Mouse (Mus musculus): ENCODE measurements around the gene Pappa. TPM values are rescaled to one million over a fixed set of nuclear protein-coding genes. Genes with fewer than 3 reads are reported as not detected.

The Pappa gene
- polyA plus RNA-seq (2015; fragmentation: Nextera tagmentation; extraction: Ambion mirVana): 1.7 and 1.9 TPM in 2 replicates

DNA sequence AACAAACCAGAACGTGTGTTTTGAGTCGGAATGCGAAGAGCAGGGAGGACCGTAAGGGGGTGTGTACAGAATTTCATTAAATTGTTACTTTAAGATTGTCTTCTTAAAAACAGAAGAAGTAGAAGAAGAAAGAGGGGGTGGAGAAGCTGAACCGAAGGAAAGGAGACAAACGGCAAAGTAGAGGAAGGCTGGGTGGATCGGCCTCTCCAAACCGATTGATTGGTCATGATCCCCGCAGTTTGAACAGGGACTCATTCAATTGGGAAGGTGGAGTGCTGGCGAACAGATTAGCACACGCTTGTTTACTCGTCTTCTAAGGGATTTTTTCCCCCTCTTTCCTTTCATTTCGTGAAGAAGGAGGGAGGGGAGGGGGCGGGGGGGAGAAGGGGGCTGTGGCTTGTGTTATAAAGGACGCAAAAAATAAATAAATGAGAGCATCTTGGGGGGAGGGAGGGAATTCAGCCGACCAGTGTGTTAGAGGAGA, at the start of gene Pappa:
TSS of gene Pappa (plus strand) at position 434 of the 484 bp plus-strand sequence.
- peak within 1 kb of the TSS; percentile 57 for H3K4me3 ChIP-seq (replicated peaks)
- H3K27ac ChIP-seq (replicated peaks): peak within 1 kb of the TSS; percentile 58
- no peak for ATAC-seq (ENCODE audit: insufficient number of reproducible peaks, low FRiP score, low TSS enrichment, low read depth)
- H3K36me3 ChIP-seq: no peaks in the 10 kb centered on the region
- H3K27me3 ChIP-seq: no peaks in the 10 kb centered on the region
- no peaks in the 10 kb centered on the region for H3K9me3 ChIP-seq (replicated peaks)
- H3K4me1 ChIP-seq: peaks cover 20% of the 10 kb centered on the region
- WGBS: under 1% methylated on average over 16 of the region's 16 CpGs
- peak within 1 kb of the TSS; percentile 42 for H3K9ac ChIP-seq
- peak within 1 kb of the TSS; percentile 93 for H3K4me2 ChIP-seq (replicated peaks)

DNA sequence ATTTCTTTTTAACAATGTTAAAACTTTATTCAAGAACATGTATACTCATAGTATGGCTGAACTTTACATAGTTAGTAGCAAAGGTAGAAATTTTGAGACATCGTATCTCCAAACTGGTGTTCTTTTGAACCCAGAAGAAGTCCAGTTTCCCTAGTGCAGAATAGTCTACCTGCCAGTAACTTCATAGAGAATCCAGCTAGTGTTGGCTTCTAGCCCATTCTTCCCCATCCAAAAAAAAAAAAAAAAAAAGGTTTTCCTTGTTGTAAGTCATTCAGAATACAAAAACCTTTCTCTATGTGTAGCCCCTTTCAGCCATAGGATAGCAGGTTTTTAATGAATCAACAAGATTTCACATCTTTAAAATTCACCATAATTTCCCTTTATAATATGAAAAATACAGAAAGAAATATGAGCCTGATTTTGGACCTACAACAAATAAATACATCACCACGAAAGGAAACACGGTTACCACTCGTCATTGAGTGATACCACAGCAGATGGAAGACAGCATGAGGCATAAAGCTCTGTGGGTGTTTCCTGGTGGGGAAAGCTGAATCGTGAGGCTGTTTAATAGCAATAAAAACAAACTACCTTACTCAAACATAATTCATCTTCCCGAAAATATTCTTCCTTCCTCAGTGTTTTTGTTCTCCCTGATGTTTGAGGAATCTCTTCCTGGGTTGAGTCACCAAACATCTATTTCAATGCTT, 45.9 kb upstream of the Pappa start:
- H3K36me3 ChIP-seq: no peaks in the 10 kb centered on the region
- H3K9ac ChIP-seq: no peak overlapping the region
- no peaks in the 10 kb centered on the region for H3K27me3 ChIP-seq
- WGBS: 88% methylated on average over 6 of the region's 6 CpGs
- H3K4me2 ChIP-seq (replicated peaks): no peak overlapping the region
- H3K4me3 ChIP-seq (replicated peaks): no peak overlapping the region
- H3K9me3 ChIP-seq (replicated peaks): no peaks in the 10 kb centered on the region
- no peak for ATAC-seq (ENCODE audit: insufficient number of reproducible peaks, low FRiP score, low TSS enrichment, low read depth)
- no peak overlapping the region for H3K27ac ChIP-seq (replicated peaks)
- H3K4me1 ChIP-seq: no peaks in the 10 kb centered on the region

DNA sequence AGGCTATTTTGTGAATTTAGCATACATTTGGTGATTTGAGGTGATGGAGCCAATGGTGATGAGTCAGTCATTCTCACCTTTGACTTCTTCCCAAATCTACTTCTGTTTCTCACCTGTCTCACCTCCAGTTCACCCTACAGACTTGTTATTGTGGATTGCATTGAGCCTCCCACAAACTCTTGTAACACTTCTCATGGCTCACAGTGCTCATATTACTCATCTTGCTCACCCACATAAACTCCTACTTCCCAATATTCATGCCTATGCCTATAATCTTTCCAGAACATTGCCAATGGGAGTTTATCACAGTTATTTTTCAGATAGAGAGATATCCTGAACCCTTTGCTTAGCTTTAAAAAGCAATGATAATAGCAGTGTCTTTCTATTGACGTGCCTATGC, 37.1 kb upstream of the Pappa start:
- H3K4me1 ChIP-seq: no peaks in the 10 kb centered on the region
- no peaks in the 10 kb centered on the region for H3K36me3 ChIP-seq
- no peaks in the 10 kb centered on the region for H3K27me3 ChIP-seq
- no peak overlapping the region for H3K4me3 ChIP-seq (replicated peaks)
- no peaks in the 10 kb centered on the region for H3K9me3 ChIP-seq (replicated peaks)
- ATAC-seq (ENCODE audit: insufficient number of reproducible peaks, low FRiP score, low TSS enrichment, low read depth): no peak
- H3K27ac ChIP-seq (replicated peaks): no peak overlapping the region
- no peak overlapping the region for H3K4me2 ChIP-seq (replicated peaks)
- no peak overlapping the region for H3K9ac ChIP-seq
- WGBS: 87% methylated on average over 1 of the region's 1 CpGs

DNA sequence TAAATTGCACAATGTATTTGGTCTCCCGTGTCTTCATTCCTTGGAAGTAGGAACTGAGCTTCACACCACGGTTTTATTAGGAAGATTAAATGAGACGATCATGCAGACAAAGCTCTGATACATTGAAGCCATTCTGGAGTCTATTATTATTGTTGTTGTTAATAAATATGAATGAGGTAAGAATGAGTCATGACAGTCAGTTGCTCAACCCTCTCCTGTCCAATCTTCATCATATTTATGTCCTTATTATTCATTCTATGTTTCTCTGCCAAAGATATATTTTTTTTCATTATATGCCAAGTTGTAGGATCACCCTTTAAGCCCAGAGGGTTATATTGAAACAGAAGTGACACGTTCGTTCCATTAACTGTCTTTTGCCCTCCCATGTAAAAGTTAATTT, 36.4 kb upstream of the Pappa start:
- no peaks in the 10 kb centered on the region for H3K9me3 ChIP-seq (replicated peaks)
- H3K27me3 ChIP-seq: no peaks in the 10 kb centered on the region
- ATAC-seq (ENCODE audit: insufficient number of reproducible peaks, low FRiP score, low TSS enrichment, low read depth): no peak
- H3K36me3 ChIP-seq: no peaks in the 10 kb centered on the region
- H3K27ac ChIP-seq (replicated peaks): no peak overlapping the region
- no peak overlapping the region for H3K9ac ChIP-seq
- no peak overlapping the region for H3K4me3 ChIP-seq (replicated peaks)
- H3K4me1 ChIP-seq: no peaks in the 10 kb centered on the region
- H3K4me2 ChIP-seq (replicated peaks): no peak overlapping the region
- 81% methylated on average over 5 of the region's 5 CpGs for WGBS

- H3K4me1 ChIP-seq: no peaks in the 10 kb centered on the region
- WGBS: 6% methylated on average over 1 of the region's 1 CpGs
- H3K9ac ChIP-seq: no peak overlapping the region
- ATAC-seq (ENCODE audit: insufficient number of reproducible peaks, low FRiP score, low TSS enrichment, low read depth): no peak
- no peak overlapping the region for H3K27ac ChIP-seq (replicated peaks)
- no peak overlapping the region for H3K4me2 ChIP-seq (replicated peaks)
- H3K36me3 ChIP-seq: no peaks in the 10 kb centered on the region
- no peaks in the 10 kb centered on the region for H3K9me3 ChIP-seq (replicated peaks)
- no peaks in the 10 kb centered on the region for H3K27me3 ChIP-seq
- no peak overlapping the region for H3K4me3 ChIP-seq (replicated peaks)
Measured at GRCm38 (mm10) chr4:65092191-65092590, 31.8 kb upstream of the Pappa start.

DNA sequence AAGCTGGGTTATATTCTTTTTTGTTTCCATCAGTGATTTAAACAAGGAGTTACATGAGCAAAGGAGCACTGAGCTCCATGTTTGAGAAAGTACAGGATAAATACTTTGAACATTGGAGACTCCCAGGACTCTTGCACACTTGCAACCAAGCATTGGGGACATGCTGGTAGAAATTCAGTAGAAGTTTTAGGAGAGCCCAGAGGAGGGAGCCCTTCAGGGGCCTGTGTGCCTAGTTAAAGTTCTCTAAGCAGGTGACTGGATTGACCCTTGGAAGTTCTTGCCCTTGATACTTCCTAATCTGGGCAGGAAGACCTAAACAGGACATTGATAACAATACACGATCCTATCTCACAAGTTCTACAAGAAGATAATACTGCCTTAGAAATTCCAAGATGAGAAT, 3.6 kb upstream of the Pappa start:
- no peak for ATAC-seq (ENCODE audit: insufficient number of reproducible peaks, low FRiP score, low TSS enrichment, low read depth)
- no peak overlapping the region for H3K9ac ChIP-seq
- H3K27ac ChIP-seq (replicated peaks): no peak overlapping the region
- no peak overlapping the region for H3K4me3 ChIP-seq (replicated peaks)
- H3K36me3 ChIP-seq: no peaks in the 10 kb centered on the region
- no peak overlapping the region for H3K4me2 ChIP-seq (replicated peaks)
- WGBS: 85% methylated on average over 1 of the region's 1 CpGs
- H3K9me3 ChIP-seq (replicated peaks): no peaks in the 10 kb centered on the region
- peaks cover 12% of the 10 kb centered on the region for H3K4me1 ChIP-seq
- no peaks in the 10 kb centered on the region for H3K27me3 ChIP-seq

DNA sequence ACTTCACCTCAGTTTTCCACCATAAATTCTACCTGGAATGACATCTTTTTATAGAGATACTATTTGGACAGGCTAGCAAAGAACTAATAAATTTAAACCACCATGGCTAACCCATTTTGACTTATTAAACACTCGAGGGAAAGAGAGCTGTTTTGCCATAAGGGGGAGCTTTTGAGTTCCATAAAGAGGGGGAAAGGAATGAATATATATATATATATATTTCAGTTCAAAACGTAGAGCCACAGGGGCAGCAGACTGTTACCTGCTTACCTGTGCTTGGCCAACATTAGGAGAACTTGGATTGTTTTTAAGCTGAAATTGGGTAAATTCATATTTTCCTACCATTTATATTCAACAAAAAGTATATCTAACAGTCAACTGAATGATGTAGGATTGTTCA, 1.1 kb upstream of the Pappa start:
- Histone ChIP-seq H3K4me2 (replicated peaks) (peak overlapping the region; percentile 93), H3K4me3 (replicated peaks) (peak overlapping the region; percentile 57; the same call in 1 of the 2 replicates)
- no peak for ATAC-seq (ENCODE audit: insufficient number of reproducible peaks, low FRiP score, low TSS enrichment, low read depth)

DNA sequence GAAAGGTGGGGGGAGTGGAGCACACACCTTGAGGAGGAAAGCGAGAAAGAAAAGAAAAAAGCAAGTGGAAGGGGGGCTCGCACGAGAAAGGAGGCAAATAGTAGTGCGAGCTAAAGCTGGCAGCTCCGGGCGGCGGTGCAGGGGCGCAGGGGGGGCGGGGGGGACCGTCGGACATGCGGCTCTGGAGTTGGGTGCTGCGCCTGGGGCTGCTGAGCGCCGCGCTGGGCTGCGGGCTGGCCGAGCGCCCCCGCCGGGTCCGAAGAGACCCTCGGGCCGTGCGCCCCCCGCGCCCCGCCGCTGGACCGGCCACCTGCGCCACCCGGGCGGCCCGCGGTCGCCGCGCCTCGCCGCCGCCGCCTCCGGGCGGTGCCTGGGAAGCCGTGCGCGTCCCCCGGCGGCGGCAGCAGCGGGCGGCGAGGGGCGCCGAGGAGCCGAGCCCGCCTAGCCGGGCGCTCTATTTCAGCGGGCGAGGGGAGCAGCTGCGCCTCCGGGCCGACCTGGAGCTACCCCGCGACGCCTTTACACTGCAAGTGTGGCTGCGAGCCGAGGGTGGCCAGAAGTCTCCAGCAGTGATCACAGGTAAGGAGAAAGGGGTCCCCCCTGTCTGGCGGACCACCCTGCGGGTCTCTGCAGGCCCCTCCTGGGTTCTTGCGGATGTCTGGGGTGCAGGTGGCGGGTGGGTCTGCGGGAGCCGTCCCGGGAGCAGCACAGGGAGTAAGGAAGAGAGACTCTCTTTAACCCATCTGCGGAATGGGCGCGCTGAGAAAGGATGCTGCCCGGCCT, 586 bp downstream of the Pappa start:
- Histone ChIP-seq H3K27me3 (no peaks in the 10 kb centered on the region; the same call in 1 of the 2 replicates), H3K9ac (peak overlapping the region; percentile 42)
- ATAC-seq (ENCODE audit: insufficient number of reproducible peaks, low FRiP score, low TSS enrichment, low read depth): peak; percentile 12; the same call in 1 of the 2 replicates

More for the DNA sequence above, 1.1 kb upstream of the Pappa start:
- Histone ChIP-seq H3K36me3 (no peaks in the 10 kb centered on the region), H3K9ac (no peak overlapping the region), H3K9me3 (replicated peaks) (no peaks in the 10 kb centered on the region), H3K27me3 (no peaks in the 10 kb centered on the region), H3K4me1 (peaks cover 20% of the 10 kb centered on the region), H3K27ac (replicated peaks) (no peak overlapping the region)
- WGBS: 0% methylated on average over 2 of the region's 2 CpGs

GRCm38 (mm10) chr4:65125341-65126332, 1.7 kb downstream of the Pappa start:
- peak; percentile 56 for ATAC-seq (ENCODE audit: insufficient number of reproducible peaks, low FRiP score, low TSS enrichment, low read depth)
- H3K9me3 ChIP-seq (replicated peaks): no peaks in the 10 kb centered on the region
- under 1% methylated on average over 30 of the region's 30 CpGs for WGBS

More for the DNA sequence above, 586 bp downstream of the Pappa start:
- H3K4me2 ChIP-seq (replicated peaks): peak overlapping the region; percentile 93
- peak overlapping the region; percentile 58 for H3K27ac ChIP-seq (replicated peaks)
- H3K36me3 ChIP-seq: no peaks in the 10 kb centered on the region
- WGBS: 1% methylated on average over 64 of the region's 80 CpGs
- H3K4me1 ChIP-seq: peaks cover 20% of the 10 kb centered on the region
- H3K9me3 ChIP-seq (replicated peaks): no peaks in the 10 kb centered on the region
- H3K4me3 ChIP-seq (replicated peaks): peak overlapping the region; percentile 57

GRCm38 (mm10) chr4:65126451-65127290, 2.7 kb downstream of the Pappa start:
- Histone ChIP-seq H3K4me2 (replicated peaks) (peak overlapping the region; percentile 93), H3K27me3 (no peaks in the 10 kb centered on the region; the same call in 1 of the 2 replicates), H3K9ac (peak overlapping the region; percentile 42; the same call in 1 of the 2 replicates), H3K4me3 (replicated peaks) (peak overlapping the region; percentile 57), H3K36me3 (no peaks in the 10 kb centered on the region), H3K9me3 (replicated peaks) (no peaks in the 10 kb centered on the region), H3K4me1 (peaks cover 20% of the 10 kb centered on the region), H3K27ac (replicated peaks) (peak overlapping the region; percentile 80)
- 3% methylated on average over 23 of the region's 23 CpGs for WGBS
- no peak for ATAC-seq (ENCODE audit: insufficient number of reproducible peaks, low FRiP score, low TSS enrichment, low read depth)

More at GRCm38 (mm10) chr4:65125341-65126332, 1.7 kb downstream of the Pappa start:
- H3K36me3 ChIP-seq: no peaks in the 10 kb centered on the region
- peak overlapping the region; percentile 42 for H3K9ac ChIP-seq
- H3K4me1 ChIP-seq: peaks cover 20% of the 10 kb centered on the region
- H3K27ac ChIP-seq (replicated peaks): peak overlapping the region; percentile 80
- peak overlapping the region; percentile 57 for H3K4me3 ChIP-seq (replicated peaks)
- H3K4me2 ChIP-seq (replicated peaks): peak overlapping the region; percentile 93
- H3K27me3 ChIP-seq: no peaks in the 10 kb centered on the region; the same call in 1 of the 2 replicates
